Mouse (Mus musculus) gastrocnemius, adult 2 months (tissue): ENCODE results near the gene Ankrd31. TPM values are rescaled to one million over a fixed set of nuclear protein-coding genes. Genes with fewer than 3 reads are reported as not detected.

Experiments used
- DNase-seq: peaks from one replicate; pipeline ENCODE4 v3.0.0; 2022
- H3K27ac ChIP-seq: fragments of 200-600 bp; 2 replicates; pipeline ENCODE4 v1.8.1; 2022; ENCODE audit warnings: mild to moderate bottlenecking
- H3K4me3 ChIP-seq: fragments of 200-600 bp; 2 replicates; pipeline ENCODE4 v1.8.1; 2022; ENCODE audit warnings: mild to moderate bottlenecking, moderate library complexity
- CTCF ChIP-seq: fragments of 200-600 bp; IDR thresholded peaks from 2 replicates; pipeline ENCODE4 v1.8.1; 2022; ENCODE audit warnings: antibody characterized with exemption, mild to moderate bottlenecking, moderate library complexity
- intact Hi-C: fragments of 180-260 bp; cut with DNase I; formaldehyde crosslinking; loops from one replicate; pipeline ENCODE4 v1.15.1; 2025
- long read RNA-seq, 2 experiments: library from polyadenylated mRNA; stranded (forward); transcript quantifications; one replicate each; pipeline ENCODE4 v2.0.0; 2021
- total RNA-seq, 2 experiments: library from RNA; stranded (reverse); gene quantifications; 2 replicates each; pipeline ENCODE4 v1.2.3; 2021

The Ankrd31 gene
- not detected for total RNA-seq
- long read RNA-seq, experiment 1 = 0 reads
- long read RNA-seq, experiment 2 = 0 reads

DNA sequence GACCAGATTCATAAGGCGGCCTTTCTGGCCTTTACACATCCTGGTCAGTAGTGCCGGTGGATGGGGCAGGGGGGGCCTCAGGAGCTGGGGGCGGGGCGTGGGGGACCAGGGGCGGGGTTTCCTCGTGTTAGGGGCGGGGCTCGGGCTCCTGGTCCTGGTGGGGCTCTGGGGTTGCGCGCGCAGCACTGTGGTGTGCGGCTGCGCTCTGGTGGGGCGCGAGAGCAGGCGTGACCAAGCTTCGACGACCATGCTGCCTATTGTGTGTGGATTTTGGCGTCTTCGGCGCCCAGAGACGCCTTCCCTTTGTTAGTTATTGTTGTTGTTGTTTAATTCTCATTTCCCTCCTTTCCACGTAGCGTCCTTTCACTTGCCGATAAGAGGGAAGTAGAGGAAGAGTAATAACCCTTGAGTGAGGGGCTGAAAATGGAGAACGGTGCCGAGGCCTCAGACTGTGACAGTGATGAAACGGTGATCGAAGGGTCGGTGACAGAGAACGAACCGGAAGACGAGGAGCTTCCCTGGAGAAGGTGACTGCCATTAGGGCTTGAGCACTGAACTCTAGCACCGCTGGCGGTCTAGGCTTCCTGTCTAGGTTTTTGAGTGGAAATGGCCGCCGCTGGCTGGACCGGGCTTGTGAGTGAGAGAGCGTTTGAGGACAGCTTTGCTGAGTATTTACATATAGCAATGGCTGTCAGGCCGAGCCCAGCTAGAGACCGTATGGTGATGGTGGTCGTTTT, at the start of gene Ankrd31:
TSS of gene Ankrd31 (plus strand) at position 164 of the 737 bp plus-strand sequence.
- TF ChIP-seq CTCF = no peak
- Histone ChIP-seq H3K27ac (no peak within 1 kb of the TSS), H3K4me3 (no peak within 1 kb of the TSS)
- no peak for DNase-seq
- intact Hi-C loops = no loop called here

DNA sequence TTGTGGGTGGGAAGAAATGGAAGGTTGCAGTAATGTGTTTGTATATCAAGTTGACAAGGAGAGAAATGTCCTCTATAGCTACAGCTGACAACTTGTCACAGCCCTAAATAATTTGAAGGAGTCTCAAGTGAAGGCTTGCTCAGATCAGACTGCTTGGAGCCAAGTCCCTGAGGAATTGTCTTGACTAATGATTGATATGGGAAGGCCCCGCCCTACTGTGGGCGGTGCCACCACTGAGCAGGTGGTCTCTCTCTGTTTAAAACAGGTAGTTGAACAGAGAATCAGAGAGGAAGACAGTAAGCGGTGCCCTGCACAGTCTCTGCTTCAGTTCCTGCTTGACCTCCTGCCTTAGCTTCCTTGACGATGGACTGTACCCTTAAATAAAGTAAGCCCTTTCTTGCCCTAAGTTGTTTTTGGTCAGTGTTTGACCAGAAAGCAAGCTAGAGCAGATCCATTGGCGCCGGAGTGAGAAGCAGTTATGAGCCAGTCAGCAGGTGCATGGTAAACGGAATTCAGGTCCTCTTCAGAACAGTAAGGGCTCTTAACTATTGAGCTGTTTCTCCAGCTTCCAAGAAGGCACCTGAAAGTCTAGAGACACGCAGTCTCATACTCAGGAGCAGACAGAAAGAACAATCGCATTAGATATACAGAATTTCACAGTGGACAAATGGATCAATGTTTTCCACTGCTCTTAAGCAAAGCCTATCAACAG, 45.3 kb upstream of the Ankrd31 start:
- intact Hi-C loops = no loop called here
- no peak overlapping the region for H3K4me3 ChIP-seq
- H3K27ac ChIP-seq = no peak overlapping the region
- DNase-seq = no peak
- no peak for TF ChIP-seq CTCF

DNA sequence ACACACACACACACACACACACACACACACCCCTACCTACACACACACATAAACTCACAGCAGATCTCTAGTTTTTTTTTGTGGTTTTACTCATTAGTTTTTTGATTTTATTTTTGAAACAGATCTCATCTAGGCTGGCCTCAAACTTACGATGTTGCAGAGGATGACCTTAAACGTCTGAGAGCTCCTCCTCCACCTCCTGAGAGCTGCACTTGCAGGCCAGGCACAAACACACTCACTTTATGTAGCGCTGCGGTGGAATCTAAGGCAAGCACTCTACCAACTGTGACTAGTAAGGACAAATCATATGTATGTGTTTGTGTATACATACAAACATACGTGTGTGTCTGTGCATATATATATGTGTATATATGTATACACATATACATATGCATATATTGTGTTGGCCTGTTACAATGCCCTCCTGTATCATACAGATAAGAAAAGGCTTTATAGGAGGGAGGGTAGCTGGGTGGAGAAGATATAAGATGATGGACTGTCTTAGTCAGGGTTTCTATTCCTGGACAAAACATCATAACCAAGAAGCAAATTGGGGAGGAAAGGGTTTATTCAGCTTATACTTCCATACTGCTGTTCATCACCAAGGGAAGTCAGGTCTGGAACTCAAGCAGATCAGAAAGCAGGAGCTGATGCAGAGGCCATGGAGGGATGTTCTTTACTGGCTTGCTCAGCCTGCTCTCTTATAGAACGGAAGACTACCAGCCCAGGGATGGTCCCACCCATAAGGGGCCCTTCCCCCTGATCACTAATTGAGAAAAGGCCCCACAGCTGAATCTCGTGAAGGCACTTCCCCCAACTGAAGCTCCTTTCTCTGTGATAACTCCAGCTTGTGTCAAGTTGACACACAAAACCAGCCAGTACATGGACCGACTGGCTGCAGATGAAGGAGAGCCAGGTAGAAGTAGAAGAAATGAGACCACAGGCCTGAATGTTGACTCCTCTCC, 38.5 kb upstream of the Ankrd31 start:
- TF ChIP-seq CTCF = no peak
- Histone ChIP-seq H3K4me3 (no peak overlapping the region), H3K27ac (no peak overlapping the region)
- no peak for DNase-seq
- intact Hi-C loops = no loop called here

DNA sequence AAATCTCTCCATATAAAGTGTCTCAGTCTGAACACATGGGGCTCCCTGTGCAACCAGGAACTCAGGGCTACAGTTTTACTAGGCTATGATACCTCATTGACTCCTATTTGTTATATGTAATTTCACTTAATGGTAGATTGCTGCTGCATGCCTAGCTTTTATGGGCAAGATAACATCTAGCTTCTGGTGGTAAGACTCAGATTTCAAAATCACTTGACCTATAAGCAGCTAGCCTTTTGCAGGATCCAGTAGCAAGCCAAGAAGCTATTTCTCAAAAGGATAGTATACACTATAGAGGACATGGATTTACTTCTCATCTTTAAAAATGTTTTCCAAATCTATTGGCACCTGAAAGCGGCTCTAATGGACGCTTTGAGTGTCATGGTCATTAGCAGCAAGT, 31.8 kb upstream of the Ankrd31 start:
- no peak overlapping the region for H3K4me3 ChIP-seq
- DNase-seq = no peak
- no peak for TF ChIP-seq CTCF
- no peak overlapping the region for H3K27ac ChIP-seq
- intact Hi-C loops = no loop called here

DNA sequence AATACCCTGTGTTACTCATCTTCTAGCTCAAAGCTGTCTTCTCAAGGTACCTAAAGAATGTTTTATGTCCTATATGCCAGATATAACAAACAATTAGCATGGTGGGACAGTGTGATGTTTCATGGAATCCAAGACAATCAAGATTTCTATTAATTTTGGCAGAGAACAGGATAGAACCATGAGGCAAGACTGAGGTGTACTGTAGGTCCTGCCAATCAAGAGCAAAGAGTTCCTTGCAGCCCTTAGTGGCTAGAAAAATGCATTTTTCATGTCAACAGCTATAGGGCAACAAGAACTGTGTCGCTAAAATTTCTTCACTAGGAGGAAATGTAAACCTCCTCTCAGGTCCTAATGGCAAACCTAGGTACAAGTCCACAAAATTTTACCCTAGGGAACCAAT, 30.3 kb upstream of the Ankrd31 start:
- no peak for DNase-seq
- Histone ChIP-seq H3K4me3 (no peak overlapping the region), H3K27ac (no peak overlapping the region)
- TF ChIP-seq CTCF = no peak
- intact Hi-C loops = no loop called here

DNA sequence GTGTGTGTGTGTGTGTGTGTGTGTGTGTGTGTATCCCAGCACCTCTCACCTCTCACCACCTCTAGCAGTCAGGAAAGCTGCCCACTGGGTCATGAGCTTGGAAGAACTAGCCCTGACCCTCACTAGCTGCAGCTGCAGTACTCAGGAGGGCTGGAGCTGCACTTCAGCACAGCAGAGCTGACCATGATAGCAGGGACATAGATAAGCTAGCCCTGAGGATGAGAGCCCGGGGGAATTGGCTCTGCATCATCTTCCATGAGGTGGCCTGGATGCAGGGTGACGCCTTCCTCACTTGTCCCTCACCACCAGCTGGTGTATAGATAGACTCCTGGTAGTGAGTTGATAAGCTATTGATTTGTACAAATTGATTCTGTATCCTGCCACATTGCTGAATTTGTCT, 28.1 kb upstream of the Ankrd31 start:
- no peak for DNase-seq
- Histone ChIP-seq H3K27ac (no peak overlapping the region), H3K4me3 (no peak overlapping the region)
- intact Hi-C loops = no loop called here
- TF ChIP-seq CTCF = no peak

DNA sequence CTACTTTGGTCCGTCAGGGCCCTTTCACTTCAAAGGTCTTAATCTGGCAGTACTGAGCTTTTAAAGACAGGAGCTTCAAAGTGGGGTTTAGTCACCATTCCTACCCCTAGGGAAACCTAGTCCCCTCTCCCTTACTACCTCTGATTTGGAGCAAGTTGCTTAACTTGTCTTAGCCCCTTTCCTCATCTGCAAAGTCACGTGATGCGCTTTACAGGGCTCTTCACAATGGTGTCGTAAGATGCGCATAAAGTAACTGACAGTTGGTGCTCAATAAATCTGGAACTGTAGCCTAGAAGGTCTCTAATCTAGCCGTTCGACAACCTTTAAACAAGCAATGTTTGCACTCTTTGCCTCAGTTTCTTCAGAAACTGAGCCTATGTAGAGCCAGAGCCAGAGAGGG, 19.8 kb upstream of the Ankrd31 start:
- Histone ChIP-seq H3K4me3 (no peak overlapping the region), H3K27ac (no peak overlapping the region)
- no peak for DNase-seq
- intact Hi-C loops = no loop called here
- TF ChIP-seq CTCF = no peak

DNA sequence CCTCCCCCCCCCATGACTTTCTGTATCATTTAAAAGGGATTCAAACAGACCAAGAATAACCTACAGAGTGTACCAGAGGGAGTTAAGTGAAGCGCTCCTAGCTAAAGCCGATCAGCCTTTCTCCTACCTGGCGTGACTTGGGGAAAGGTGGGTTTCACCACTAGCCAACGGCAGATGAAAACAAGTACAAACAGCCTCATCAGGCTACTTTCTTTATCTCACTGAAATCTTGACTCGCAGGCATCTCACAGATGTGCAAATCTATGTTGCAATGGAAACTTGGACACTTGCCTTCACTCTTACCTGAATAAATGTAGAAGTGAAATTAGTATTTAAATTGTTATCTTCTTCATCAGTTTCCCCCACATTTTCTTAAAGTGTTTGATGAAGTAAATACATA, 18.9 kb upstream of the Ankrd31 start:
- Histone ChIP-seq H3K4me3 (no peak overlapping the region), H3K27ac (no peak overlapping the region)
- no peak for DNase-seq
- intact Hi-C loops = no loop called here
- no peak for TF ChIP-seq CTCF

DNA sequence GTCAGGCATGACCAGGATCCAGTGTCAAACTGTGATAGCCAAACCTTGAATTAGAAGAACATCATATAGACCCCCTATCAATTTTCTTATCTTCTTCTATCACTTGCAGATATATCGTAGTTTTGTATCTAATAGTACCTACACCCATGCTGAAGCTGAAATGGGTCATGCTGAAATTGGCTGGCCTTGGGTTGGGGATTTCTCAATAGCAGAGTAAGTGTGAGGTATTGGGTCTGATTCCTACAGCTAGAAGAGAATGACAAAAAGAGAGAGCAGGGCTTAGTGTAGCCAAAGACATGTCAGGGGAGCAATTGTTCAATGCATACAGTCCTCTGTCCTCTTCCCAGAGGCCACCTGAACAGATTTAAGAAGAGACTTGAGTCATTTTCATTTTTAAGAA, 18.0 kb upstream of the Ankrd31 start:
- no peak for TF ChIP-seq CTCF
- Histone ChIP-seq H3K4me3 (no peak overlapping the region), H3K27ac (no peak overlapping the region)
- DNase-seq = no peak
- intact Hi-C loops = no loop called here

DNA sequence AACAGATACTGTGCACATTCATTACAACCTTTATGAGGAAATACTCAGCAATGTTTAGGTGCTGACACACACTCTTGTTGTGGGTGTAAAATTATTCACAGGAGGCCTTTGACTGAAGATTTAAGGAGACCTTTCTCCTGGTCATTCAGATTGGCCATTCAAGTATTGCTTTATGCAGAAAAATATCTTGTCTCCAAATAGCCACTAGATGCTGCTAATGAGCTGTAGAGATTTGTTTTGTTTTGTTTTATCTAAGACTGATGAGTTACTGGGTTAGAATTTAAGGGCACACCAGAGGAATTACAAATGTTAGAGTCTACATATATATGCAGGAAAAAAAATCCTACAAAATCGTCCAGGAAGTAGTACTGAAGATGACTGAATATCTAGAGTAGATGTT, 12.9 kb upstream of the Ankrd31 start:
- no peak for DNase-seq
- intact Hi-C loops = no loop called here
- H3K4me3 ChIP-seq = no peak overlapping the region
- no peak overlapping the region for H3K27ac ChIP-seq
- no peak for TF ChIP-seq CTCF

DNA sequence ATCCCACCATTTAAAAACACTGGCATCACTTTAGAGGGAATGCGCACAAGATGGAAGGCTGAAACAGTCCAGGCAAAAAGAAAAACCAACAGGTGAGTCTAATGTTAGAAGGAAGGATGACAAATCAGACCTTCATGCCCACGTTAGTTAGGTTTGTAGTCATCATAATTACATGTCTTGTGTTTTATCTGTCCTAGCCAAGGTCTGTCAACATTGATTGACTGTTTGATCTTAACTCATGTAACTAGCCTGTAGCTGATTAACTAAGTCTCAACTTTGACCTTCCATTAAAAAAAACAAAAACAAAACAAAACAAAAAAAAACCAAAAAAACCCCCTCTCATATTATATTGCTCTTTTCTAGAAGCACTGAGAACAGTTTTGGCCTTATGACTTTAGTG, 7.9 kb upstream of the Ankrd31 start:
- no peak for DNase-seq
- no peak overlapping the region for H3K27ac ChIP-seq
- intact Hi-C loops = no loop called here
- no peak overlapping the region for H3K4me3 ChIP-seq
- TF ChIP-seq CTCF = no peak

DNA sequence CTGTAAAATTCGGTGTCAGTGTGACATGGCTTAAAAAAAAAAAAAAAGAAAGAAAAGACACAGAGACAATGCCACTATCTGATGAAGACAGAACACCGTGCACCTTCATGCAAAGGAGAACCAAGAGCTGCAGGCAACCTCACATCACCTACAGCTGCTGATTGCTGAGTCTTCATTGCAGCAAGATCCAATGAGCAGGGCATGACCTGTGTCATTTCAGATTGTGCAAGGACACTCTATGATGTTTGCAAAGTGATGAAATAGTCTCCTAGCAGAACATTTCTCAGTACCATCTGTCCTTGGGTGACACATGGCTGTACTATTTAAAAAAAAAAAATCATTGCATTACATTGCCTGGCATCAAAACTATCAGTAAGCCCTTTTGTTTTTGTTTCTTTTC, 5.2 kb upstream of the Ankrd31 start:
- H3K27ac ChIP-seq = no peak overlapping the region
- no peak overlapping the region for H3K4me3 ChIP-seq
- DNase-seq = no peak
- intact Hi-C loops = no loop called here
- TF ChIP-seq CTCF = no peak

DNA sequence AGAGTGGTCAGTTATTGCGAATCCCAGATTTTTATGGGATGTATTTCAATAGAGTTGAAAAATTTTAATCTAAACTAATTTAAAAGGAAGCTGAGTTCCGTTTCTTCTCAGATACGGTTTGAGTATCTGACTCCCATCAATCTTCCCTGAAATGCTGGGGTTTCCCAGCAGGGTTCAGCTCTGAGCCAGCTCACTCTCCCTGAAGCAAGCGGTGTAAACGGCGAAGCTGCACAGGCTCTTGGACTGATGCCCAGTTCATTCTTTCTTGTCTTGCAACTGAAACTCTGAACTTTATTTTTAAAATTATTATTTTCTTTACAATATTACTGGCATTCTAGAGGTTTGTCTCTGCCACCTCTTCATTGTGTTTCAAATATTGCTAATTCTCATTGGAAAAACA, 2.0 kb upstream of the Ankrd31 start:
- intact Hi-C loops = no loop called here
- DNase-seq = no peak
- Histone ChIP-seq H3K4me3 (no peak overlapping the region), H3K27ac (no peak overlapping the region)
- no peak for TF ChIP-seq CTCF
